In genomic region chr8:74899796-74900195, GRCm38 (mm10) we compare ENCODE assay signal across 21 mouse cellular contexts. TPM values are rescaled to one million over a fixed set of nuclear protein-coding genes. Genes with fewer than 3 reads are reported as not detected.
DNase-seq lines count a peak whose midpoint lies in the region; ATAC-seq and TF ChIP-seq lines count a peak whose summit lies in the region.
"Had no signal": no experiment of that assay in that cellular context is flagged by ENCODE, and none has a peak within 500 bp of the region (broad histone marks: within the 10 kb centered on the region; RNA-seq: fewer than 3 reads in every experiment).

No protein-coding gene starts in this region.

- H3K9ac ChIP-seq in forebrain, embryonic 16.5 days (replicated peaks; ENCODE audit: low read depth, low read length), result no peak overlapping the region
- H3K9ac ChIP-seq in forebrain, embryonic 14.5 days (ENCODE audit: low read length), result no peak overlapping the region
- H3K9ac ChIP-seq: forebrain, embryonic 13.5 days; hindbrain, embryonic 13.5 days; neural tube, embryonic 13.5 days had no signal

- ATAC-seq in forebrain, embryonic 16.5 days, result peak; percentile 47; the same call in 1 of the 2 replicates
- ATAC-seq in forebrain, embryonic 14.5 days, result no peak
- ATAC-seq: CD4-positive, CD25-positive, alpha-beta regulatory T cell, adult 4 months; forebrain, embryonic 13.5 days had no signal

- no peak overlapping the region for H3K27ac ChIP-seq in forebrain, embryonic 16.5 days (ENCODE audit: low read length)
- H3K27ac ChIP-seq in forebrain, embryonic 14.5 days (ENCODE audit: low read depth, low read length), result no peak overlapping the region
- H3K27ac ChIP-seq in cerebellum, adult 2 months (ENCODE audit: insufficient read depth, low read length), result no peak overlapping the region
- H3K27ac ChIP-seq: forebrain, embryonic 13.5 days; heart, embryonic 10.5 days; hindbrain, embryonic 13.5 days; neural tube, embryonic 13.5 days had no signal

- no peaks in the 10 kb centered on the region for H3K9me3 ChIP-seq in forebrain, embryonic 16.5 days (ENCODE audit: control insufficient read depth, low read length)
- H3K9me3 ChIP-seq in forebrain, embryonic 14.5 days (replicated peaks; ENCODE audit: control insufficient read depth, low read length), result no peaks in the 10 kb centered on the region
- H3K9me3 ChIP-seq: forebrain, embryonic 13.5 days; G1E; heart, embryonic 10.5 days; hindbrain, embryonic 13.5 days; neural tube, embryonic 13.5 days had no signal

- 53% methylated on average over 3 of the region's 3 CpGs for WGBS in forebrain, embryonic 16.5 days
- WGBS in forebrain, embryonic 14.5 days, result 74% methylated on average over 3 of the region's 3 CpGs
- WGBS in cerebellum, adult 2 months, result 55% methylated on average over 3 of the region's 3 CpGs

- DNase-seq in forebrain, embryonic 14.5 days (ENCODE audit: low spot score), result no peak
- peak; percentile 84 for DNase-seq in brain, adult 2 months (ENCODE audit: low read depth, low spot score)
- DNase-seq in layer of hippocampus, adult 9-11 months, result peak; percentile 91
- peak; percentile 54 to 80 for DNase-seq in right cerebral cortex, postnatal 10 days (ENCODE audit: low spot score in 2 of 2)
- DNase-seq in cerebellum, postnatal 10 days, result no peak
- no peak for DNase-seq in gastrocnemius, adult 8-10 months (ENCODE audit: low spot score in 2 of 2)
- DNase-seq in cerebellum, adult 2 months, result no peak
- DNase-seq: cerebellum, postnatal 36 days; heart, postnatal 14 days; liver; lung, adult 18-20 months had no signal

- H3K4me2 ChIP-seq in forebrain, embryonic 16.5 days (ENCODE audit: low read length), result no peak overlapping the region
- no peak overlapping the region for H3K4me2 ChIP-seq in forebrain, embryonic 14.5 days (ENCODE audit: low read length)
- H3K4me2 ChIP-seq: forebrain, embryonic 13.5 days; hindbrain, embryonic 13.5 days; neural tube, embryonic 13.5 days had no signal

- no peaks in the 10 kb centered on the region for H3K36me3 ChIP-seq in forebrain, embryonic 16.5 days (ENCODE audit: control insufficient read depth, insufficient read depth)
- H3K36me3 ChIP-seq in forebrain, embryonic 14.5 days (ENCODE audit: control insufficient read depth, insufficient read depth, low read length), result no peaks in the 10 kb centered on the region
- H3K36me3 ChIP-seq: G1E; heart, embryonic 10.5 days; hindbrain, embryonic 13.5 days; neural tube, embryonic 13.5 days had no signal

- TF ChIP-seq CTCF in cerebellum, adult 2 months (IDR thresholded peaks at IDR 0.05; ENCODE audit: borderline replicate concordance, insufficient read depth, low read depth, low read length), result no peak

- TF ChIP-seq POLR2A in cerebellum, adult 2 months (IDR thresholded peaks at IDR 0.05; ENCODE audit: borderline replicate concordance, insufficient read depth, low read length), result no peak

- H3K4me3 ChIP-seq in forebrain, embryonic 16.5 days (replicated peaks; ENCODE audit: low read length), result no peak overlapping the region
- no peak overlapping the region for H3K4me3 ChIP-seq in forebrain, embryonic 14.5 days (ENCODE audit: low read depth, low read length)
- no peak overlapping the region for H3K4me3 ChIP-seq in cerebellum, adult 2 months (replicated peaks; ENCODE audit: insufficient read depth, low read depth, low read length)
- H3K4me3 ChIP-seq: forebrain, embryonic 13.5 days; heart, embryonic 10.5 days; hindbrain, embryonic 13.5 days; neural tube, embryonic 13.5 days had no signal

- H3K4me1 ChIP-seq in forebrain, embryonic 16.5 days (replicated peaks; ENCODE audit: control insufficient read depth, insufficient read depth, low read length), result no peaks in the 10 kb centered on the region
- no peaks in the 10 kb centered on the region for H3K4me1 ChIP-seq in forebrain, embryonic 14.5 days (ENCODE audit: control insufficient read depth, insufficient read depth, low read length)
- no peaks in the 10 kb centered on the region; the same call in 1 of the 2 replicates for H3K4me1 ChIP-seq in cerebellum, adult 2 months (ENCODE audit: control insufficient read depth, insufficient read depth, low read length)
- H3K4me1 ChIP-seq: forebrain, embryonic 13.5 days; hindbrain, embryonic 13.5 days; neural tube, embryonic 13.5 days had no signal

- no peaks in the 10 kb centered on the region for H3K27me3 ChIP-seq in forebrain, embryonic 16.5 days (replicated peaks; ENCODE audit: control insufficient read depth, insufficient read depth, low read length)
- H3K27me3 ChIP-seq in forebrain, embryonic 14.5 days (replicated peaks; ENCODE audit: control insufficient read depth, insufficient read depth, low read length), result no peaks in the 10 kb centered on the region
- no peaks in the 10 kb centered on the region for H3K27me3 ChIP-seq in cerebellum, adult 2 months (ENCODE audit: control insufficient read depth, insufficient read depth, low read length)
- H3K27me3 ChIP-seq: forebrain, embryonic 13.5 days; hindbrain, embryonic 13.5 days; neural tube, embryonic 13.5 days had no signal

RNA-seq across cellular contexts. Expression of gene Isx, which starts 26.8 kb away (rescaled TPM):
- not detected in 2 replicates for polyA plus RNA-seq in forebrain, embryonic 16.5 days (2015; fragmentation: Nextera tagmentation; extraction: Ambion mirVana)
- polyA plus RNA-seq in forebrain, embryonic 14.5 days (2014; fragmentation: Nextera tagmentation; extraction: Ambion mirVana), result not detected in 2 replicates
- total RNA-seq in gastrocnemius, adult 8-10 months (2022), result not detected
- polyA plus RNA-seq in cerebellum, adult 2 months (2012; rRNA removed), result not detected in 2 replicates
- total RNA-seq: gastrocnemius, postnatal 4 days; megakaryocyte-erythroid progenitor cell, adult 5-6 weeks had no signal
- polyA plus RNA-seq: CD4-positive, CD25-positive, alpha-beta regulatory T cell, adult 4 months; forebrain, embryonic 13.5 days; G1E; hindbrain, embryonic 13.5 days; kidney, embryonic 16.5 days; neural tube, embryonic 13.5 days had no signal

Comparison
In these comparisons a context has a peak if more than half of its experiments do, and no peak if none do; other contexts are left out.
1. DNase-seq: peak in brain, adult 2 months (single experiment), layer of hippocampus, adult 9-11 months (single experiment) and right cerebral cortex, postnatal 10 days (2 of 2); none in forebrain, embryonic 14.5 days (single experiment), cerebellum, postnatal 10 days (0 of 2), gastrocnemius, adult 8-10 months (0 of 2) and cerebellum, adult 2 months (0 of 2).